Mouse (Mus musculus) v-Abl transformed pro-B cells (cell line): ENCODE measurements around the gene Banp.

ENCODE experiments used
- in situ Hi-C, 2 experiments: fragments of 400-800 bp; cut with MboI; formaldehyde crosslinking; loops; one replicate each; pipeline ENCODE4 v1.15.1; 2025; ENCODE audit not compliant: unreplicated experiment in 2 of 2

Banp gene

DNA sequence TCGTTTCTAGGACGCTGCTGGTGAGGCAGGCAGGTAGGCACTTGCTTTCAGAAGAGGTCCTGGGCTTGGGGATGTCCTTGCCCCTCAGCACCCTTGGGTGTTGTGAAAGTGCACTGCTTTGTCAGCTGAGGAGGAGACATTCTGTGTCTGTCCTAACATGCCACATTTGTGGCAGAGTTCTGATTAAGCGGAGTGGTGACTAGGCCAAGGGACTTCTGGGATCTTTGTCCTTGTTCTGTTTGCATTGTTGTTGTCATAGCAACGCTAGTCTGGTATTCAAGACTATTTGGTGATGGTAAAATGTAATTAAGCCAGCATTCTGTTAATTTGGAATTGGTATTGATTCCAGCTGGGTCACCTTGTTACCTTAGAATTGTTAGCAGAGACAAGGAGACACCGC lies 54.6 kb downstream of the Banp start:
- in situ Hi-C loops = no loop called here

DNA sequence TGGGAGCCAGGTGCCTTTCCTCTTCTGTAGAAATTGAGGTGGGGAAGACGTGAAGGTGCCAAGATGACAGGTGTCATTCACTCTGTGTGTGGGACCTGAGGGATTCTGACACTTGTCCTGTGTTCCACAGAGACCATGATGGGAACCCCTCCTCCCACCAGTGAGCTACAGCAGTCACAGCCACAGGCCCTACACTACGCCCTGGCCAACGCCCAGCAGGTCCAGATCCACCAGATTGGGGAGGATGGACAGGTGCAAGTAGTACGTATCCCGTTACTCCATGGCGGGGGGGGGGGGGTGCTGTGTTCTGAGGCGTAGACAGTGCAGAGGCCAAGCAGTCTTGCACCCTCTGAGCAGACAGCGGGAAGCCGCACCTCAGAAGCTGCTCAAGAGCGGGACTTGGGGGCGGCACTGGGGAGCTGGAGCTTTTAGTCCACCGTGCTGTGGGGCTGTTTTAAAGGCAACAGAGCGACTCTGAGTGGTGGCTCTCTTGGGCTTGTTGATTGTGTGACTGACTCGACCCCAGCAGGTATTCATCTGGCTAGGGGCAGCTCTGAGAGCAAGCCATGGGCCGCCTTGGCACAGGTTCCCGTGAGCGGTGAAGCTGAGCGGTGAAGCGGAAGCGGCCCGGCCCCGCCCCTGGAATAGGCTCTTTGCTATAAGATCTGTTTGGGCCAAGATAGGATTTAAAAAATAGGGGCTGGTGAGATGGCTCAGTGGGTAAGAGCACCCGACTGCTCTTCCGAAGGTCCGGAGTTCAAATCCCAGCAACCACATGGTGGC lies 56.1 kb downstream of the Banp start:
- in situ Hi-C loops = no loop called here

DNA sequence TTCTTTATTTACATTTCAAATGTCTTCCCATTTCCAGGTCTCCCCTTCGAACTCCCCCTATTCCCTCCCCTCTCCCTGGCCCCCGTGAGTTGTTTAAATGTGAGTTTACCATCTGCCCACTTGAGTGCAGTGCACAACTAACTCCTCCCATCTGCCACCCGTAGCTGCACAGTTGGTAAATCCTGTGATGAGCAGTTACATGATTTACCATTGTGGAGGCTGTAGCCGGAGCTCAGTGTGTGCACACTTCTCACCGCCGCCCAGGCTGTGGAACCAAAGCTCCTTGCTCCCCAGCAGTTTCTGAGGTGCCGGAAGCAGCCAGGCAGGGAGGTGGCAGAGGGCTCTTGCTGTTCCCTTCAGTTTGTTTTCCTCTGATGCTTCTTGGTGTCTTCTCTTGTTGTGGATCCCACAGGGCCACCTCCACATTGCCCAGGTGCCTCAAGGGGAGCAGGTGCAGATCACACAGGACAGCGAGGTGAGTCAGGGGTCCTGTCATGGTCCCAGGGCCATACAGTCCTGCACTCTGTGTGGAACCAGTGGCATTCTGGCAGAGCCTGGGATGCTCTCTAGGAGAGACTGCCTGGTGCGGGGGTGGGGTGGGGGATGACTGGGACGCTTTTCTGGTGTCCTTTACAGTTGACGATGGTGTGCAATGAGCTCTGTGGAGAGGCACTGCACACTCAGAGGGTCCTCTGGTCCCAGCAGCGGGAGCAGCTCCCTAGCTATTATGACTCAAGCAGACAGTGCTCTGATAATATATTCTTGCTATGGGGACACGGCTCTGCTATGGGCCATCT lies 57.3 kb downstream of the Banp start:
- in situ Hi-C loops = no loop called here

DNA sequence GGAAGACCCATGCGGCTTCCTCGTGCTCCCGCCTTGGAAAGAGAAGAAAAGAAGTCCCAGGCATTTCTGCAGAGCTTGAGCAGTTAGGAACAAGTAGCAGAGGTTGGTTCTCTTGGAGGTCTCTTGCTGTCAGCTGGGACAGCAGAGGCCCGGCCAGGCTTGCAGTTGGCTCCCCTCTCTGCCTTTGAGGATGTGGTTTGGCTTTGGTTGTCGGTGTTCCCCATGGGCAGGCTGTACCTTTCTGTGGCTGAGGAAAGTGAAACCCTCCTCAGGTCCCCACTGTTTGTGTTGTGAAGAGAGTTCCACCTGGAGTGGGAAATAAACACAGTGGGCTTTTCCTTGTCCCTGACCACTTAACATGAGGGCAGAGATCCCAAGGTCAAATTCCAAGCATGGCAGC lies 58.8 kb downstream of the Banp start:
- in situ Hi-C loops = no loop called here

DNA sequence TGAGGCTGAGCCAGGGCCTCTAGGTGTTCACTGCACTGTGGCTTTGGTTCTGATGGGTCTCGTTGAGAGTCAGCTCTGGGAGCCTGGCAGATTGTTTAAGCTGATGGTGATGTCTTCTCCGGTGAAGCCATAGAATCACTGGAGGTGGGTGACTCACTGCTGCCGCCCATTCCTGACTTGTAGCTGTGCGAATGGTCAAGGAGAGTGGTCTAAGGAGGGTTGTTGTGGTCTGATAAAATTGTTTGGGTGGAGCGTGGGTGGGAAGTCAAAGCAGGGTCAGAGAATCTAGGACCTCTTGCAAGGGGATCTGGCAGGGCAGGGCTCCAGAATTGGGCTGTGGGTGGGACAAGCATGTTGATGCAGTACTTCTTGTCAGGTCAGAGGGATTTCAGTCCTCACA lies 61.1 kb downstream of the Banp start:
- in situ Hi-C loops = no loop called here

DNA sequence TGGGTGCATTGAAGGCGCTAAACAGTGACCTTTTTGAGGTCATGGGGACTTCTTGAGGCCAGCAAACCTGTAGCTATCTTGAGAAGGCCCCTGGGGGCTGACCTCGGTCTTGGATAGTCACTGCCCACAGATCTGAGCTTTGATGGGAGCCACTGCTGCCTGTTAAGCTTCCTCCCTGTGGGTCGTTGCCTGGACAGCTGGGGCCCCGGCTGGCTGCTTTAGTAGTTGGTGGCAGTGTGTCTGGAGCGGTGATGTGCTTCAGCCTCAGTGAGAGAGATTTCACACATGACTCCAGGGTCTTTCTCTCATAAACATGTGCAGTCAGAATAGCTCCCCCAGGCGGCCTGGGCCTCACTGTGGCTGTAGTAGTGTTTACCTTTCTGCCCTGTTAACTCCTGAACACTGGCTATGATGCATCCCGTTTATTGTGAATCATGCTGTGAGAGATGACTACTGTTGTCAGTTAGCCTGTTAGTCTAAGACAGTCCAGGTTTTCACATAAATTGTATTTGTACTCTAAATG lies 61.6 kb downstream of the Banp start:
- in situ Hi-C loops = no loop called here

DNA sequence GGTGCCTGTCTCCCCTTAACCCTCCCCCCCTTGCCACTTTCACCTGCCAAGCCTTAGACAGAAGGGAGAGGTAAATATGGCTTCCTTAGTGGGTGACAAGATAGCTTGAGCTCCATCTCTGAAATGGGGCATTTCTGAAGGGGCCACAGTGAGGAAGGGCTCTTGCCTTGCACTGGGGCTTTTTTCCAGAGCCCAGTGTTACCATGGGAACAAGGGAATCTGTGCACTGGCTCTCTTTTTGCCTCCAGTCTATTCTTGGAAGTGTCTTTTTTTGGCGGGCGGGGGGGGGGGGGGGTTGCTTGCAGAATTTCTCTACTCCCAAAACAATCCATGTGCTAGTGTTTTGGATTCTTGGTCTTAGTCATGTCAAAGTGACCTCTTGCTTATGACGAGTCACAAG lies 65.1 kb downstream of the Banp start:
- in situ Hi-C loops = no loop called here

DNA sequence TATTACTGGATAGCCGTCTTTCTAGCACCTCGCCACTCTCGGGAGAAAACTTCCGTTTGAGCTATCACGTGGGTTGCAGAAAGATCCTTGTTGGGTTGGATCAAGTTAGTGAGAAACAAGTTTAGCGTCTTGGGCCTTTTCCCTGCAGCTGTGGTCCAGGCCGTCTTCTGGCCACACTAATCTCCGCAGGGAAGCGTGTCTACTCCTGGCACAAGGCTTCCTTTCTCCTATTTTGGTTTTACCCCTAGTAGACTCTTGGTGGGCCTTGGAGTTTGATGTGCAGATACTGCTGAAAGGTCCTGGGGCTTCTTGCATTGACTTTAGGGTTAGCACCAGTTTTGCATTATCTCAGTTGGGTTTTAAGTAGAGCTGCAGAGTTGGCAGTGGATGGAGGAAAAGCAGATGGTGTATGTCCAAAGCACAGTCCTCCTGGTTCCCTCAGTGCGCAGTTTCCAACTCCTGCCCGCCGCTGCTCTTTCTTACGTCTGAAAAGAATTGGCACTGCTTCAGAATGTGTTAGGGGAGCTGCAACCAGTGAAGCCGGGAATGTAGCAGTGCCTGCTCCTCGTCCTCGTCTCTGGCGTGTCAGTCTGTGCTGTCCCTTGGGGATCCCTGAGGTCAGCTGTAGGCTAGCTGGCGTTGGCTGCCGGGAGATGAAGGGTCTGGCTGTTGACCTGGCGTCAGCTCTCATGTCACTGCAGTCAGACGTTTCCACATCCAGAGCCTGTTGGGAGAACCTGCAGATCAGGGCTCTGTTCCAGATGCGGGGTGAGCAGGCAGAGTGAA lies 68.7 kb downstream of the Banp start:
- in situ Hi-C loops = no loop called here

DNA sequence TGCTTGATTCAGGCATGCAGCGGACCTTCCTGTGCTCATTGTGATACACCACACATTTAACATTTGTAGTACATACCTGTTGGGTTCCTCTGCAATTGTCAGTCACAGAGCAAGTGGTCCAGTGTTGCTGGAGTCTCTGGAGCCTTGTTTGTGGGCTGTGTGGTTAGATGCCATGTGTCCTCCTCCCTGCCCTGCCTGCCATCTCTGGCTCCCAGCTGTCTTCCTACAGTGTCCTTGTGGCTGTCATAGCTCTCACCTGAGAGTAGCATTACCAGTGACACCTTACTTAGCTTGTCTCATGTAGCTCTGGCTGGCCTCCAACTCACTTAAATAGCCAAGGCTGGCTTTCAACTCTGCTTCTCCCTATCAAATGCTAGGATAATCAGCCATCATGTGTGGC lies 69.6 kb downstream of the Banp start:
- in situ Hi-C loops = no loop called here

DNA sequence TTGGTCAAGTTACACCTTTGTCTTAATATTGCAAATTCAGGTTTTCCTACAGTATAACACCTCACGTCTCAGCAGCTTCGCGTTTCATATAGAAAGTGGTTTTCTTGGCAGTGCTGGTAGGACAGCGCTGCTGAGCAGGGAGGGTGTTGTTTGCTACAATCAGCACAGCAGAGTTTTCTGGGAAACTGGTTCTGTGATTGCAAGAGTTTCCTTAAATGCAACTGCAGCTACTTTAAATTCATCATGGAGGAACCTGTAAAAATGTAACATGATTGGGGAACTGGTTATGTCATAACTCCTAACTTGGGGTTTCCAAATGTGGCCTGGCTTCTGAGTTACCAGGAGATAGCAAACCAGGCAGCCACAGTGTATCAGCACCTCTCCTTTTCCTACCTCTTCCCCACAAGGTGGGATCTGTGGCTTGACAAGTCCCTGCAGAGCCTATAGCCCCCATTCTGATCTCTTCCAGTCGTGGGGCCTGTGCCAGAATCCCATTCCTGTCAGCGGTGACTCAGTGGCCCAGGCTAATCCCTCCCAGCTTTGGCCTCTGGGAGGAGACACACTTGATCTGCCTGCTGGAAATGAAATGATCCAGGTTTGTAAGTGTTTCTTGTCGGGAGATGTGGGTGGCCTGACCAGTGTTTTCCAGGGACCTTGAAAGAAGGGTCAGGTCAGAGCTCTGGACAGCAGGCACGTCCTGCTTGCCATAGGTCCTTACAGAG lies 70.7 kb downstream of the Banp start:
- in situ Hi-C loops = no loop called here

DNA sequence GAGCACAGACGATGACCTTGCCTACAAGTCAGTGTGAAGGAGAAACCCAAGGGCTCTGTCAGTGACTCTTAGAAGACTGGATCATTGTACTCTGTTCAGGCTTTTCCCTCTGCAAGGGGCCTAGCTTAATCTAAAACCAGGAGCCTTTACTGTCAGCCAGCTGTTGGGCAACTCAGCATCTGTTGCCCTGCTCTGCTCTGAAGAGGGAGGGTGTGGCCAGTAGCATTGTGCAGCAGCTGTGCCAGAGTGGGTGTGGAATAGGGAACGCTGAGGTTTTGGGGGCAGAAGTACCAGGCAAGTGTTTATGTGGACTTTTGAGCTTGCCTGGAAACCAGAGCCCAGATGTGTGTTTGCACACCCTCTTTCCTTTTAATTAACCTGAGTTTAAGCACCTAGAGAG lies 72.2 kb downstream of the Banp start:
- in situ Hi-C loops = no loop called here

DNA sequence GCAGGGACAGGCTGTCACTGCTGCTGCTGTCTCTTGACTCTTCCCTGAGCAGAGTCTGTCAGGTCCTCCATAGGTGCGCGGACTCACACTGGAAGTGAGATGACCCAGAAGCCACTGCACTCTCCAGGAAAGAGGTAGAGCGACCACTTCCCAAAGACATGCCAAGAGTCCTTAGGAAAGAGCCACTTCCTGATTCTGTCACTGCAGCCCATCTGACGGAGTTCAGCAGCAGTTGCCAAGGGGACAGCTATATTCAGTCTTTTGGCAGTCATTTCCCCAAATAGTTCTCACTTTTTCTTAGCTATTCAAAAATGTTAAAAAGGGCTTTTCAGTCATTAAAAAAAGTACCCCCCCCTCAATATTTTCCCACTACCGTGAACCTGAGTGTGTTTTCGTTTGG lies 72.7 kb downstream of the Banp start:
- in situ Hi-C loops = no loop called here

DNA sequence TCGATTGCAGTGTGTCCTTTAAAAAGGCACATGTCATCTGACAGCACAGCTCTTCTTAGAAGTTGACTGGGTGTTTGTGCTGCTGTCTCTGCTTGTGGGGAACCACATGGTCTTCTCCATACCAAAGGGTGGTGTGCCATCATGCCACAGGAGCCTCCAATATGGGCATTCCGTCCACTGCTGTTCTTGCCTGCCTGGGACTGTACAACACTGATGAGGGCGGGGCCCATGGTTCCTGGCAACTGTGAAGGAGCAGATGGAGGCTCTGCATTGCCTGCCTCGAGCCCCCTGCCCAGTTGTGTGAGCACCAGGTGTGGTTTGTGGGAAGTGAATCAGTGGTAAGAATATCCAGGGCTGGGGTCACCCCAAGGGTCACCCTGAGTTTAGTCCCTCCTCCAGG lies 73.2 kb downstream of the Banp start:
- in situ Hi-C loops = no loop called here

DNA sequence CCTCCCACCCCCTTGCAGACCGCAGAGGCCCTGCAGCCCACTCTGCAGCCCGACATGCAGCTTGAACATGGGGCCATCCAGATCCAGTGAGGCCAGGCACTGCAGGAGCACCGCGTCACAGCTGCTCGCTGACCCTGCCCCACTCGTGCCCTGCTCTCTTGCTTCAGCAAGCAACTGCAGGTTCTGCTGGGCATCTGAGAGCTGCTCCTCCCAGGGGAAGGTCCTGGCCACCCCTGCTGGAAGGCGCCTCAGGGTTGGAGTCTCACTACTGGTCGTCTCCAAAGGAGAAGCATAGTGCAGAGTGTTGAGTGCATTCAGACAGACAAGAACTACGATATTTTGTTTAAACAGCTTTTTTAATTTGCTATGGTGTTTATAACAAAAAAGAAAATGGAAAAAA lies 76.0 kb downstream of the Banp start:
- in situ Hi-C loops = no loop called here

DNA sequence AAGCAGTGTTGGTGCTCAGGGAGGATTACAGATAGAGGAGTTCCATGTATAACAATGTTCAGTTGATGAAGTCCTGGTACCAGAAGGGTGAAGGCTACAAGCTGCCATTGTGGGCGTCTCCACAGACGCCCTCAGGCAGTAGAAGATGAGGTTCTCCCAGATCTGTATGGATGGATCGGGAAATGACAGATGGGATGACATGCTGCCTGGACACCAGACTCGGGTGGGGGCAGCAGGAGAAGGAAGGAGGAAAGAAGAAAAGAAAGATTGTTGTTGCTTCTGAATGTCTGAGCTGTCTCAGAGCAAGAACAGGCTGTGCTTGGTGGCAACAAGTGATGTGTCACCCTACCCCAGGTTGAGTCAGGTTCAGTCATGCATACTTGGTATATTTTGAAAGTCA lies 78.6 kb downstream of the Banp start:
- in situ Hi-C loops = no loop called here

DNA sequence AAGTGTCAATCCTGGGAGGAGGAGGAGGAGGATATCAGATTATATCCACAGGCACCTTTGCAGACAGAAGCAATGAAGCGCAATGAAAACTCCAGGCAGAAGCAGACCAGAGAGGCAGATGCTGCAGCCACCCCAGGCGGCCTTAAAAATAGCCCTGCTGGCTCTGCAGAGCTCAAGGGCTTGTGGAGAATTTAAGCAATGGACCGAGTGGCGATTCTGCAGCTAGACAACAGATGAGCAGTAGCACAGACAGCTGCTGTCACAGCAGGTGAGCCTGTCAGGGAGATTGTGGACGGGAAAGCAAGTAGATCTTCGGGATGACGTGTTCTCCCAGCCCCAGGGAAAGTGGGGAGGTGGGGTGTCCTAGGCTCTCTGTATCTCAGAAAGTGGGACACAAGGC lies 81.4 kb downstream of the Banp start:
- in situ Hi-C loops = no loop called here

DNA sequence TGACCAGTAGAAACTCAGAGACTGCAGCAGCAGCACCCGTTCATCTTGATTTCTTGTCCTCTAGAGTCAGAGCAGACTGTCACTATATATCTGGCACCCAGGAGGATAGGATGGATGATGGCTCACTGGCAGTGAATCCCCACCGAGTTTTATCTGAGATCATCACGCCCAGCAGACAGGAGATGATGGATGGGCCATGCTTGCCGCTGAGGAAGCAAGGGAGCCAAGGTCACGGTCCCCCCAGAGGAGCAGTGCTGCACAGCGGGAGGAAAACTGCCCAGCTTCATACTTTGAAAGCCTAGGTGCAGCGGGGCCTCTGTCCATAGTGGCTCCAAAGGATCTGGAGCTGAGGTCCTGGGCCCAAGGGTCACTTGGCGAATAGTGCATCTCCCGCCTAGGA lies 83.2 kb downstream of the Banp start:
- in situ Hi-C loops = no loop called here

DNA sequence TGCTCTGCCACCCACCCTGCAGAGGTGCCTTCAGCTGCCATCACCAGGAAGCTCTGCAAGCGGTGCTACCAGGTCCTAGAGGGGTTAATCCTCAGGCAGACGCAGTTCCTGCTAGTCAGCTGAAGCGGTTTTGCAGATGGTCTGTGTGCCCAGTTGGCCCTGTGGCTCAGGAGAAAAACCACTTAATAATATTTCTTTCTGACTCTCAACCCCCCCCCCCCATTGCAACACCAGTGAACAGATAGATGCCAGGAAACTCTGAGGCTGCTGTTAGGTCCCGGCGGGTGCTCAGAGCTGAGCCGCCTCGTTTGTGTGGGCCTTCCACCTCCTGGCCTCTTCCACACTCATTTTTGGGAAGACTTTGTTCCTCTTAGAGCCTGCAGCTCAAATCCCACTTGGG lies 86.0 kb downstream of the Banp start:
- in situ Hi-C loops = no loop called here

DNA sequence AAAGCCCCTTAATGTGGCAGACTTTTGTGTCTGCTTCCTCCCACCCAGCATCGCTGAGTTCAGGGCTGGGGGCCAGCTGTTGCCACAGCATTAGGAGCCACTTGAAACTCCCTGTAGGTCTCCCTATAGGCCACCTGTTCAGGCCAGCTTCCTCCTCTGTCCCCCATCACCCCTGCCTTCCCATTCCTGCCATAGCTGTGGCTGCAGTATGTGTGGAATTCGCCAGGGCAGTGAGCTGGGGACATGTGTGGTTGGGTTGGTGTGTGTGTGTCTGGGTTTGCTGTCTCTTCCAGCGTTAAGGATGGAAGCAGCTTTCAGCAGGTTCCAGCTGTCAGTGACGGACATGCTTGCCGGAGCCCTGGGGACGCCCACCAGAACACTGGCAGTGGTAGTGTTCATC lies 86.8 kb downstream of the Banp start:
- in situ Hi-C loops = no loop called here

DNA sequence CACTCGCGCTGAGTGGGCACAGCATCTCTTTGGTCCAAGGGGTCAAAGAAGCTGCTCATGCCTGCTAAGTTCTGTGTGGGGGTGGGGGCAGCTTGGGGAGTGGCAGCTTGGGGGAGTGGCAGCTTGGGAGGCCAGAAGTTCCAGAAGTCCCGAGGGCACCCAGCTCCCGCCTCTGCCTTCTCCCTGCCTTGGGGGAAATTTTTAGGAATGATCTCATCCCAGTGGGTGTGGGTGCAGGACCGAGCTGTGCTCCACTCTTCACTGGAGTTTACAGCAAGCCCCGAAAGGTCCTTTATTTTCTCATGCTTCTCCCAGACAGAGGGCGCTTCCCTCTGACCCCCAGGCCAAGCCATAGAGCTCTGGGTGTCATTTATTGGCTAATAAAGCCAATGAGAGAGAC lies 87.7 kb downstream of the Banp start:
- in situ Hi-C loops = no loop called here

DNA sequence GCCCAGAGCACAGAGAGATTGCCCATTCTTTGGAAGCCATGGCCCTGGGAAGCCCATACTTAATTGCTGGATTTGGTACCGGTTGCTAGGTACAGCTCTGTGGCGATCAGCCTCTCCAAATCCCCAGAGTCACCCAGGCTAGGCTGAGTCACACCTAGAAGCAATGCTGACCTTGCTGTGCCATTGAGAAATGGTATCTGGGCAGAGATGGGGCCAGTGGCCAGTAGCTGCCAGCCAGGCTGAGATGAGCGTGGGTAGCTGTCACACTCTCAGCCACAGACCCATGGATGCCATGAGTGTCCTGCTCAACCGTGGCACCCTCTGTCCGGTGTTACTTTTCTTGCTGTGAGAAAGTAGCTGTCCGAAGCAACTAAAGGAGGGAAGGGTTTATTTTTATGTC lies 88.5 kb downstream of the Banp start:
- in situ Hi-C loops = no loop called here
